Mouse (Mus musculus) heart, embryonic 11.5 days (tissue): ENCODE measurements at regions not wholly inside any gene's neighbourhood (a gene's known extent, or its start where the extent isn't known, plus 50 kb on each side); places are given as distances from the start of the nearest gene placed in this dataset.

Experiments
- ATAC-seq: fragments of 200-750 bp; cut with Nextera tagmentation; replicated peaks from 2 replicates; pipeline ENCODE4 v1.8.0; 2017; ENCODE audit warnings: moderate library complexity; ENCODE audit not compliant: insufficient number of reproducible peaks, low FRiP score, low TSS enrichment
- H3K27ac ChIP-seq: fragments of 300-500 bp; sonication (generic); 2 replicates; pipeline ENCODE4 v1.5.1; 2014; ENCODE audit warnings: mild to moderate bottlenecking, low read depth, low read length
- H3K27me3 ChIP-seq: fragments of 300-500 bp; sonication (generic); 2 replicates; pipeline ENCODE4 v1.6.1; 2014; ENCODE audit warnings: mild to moderate bottlenecking, low read length, mixed read lengths; ENCODE audit not compliant: control insufficient read depth, insufficient read depth
- H3K36me3 ChIP-seq: fragments of 300-500 bp; sonication (generic); 2 replicates; pipeline ENCODE4 v1.6.1; 2014; ENCODE audit warnings: mild to moderate bottlenecking, low read length, moderate library complexity, mixed read lengths; ENCODE audit not compliant: control insufficient read depth, insufficient read depth
- H3K4me1 ChIP-seq: fragments of 300-500 bp; sonication (generic); 2 replicates; pipeline ENCODE4 v1.6.1; 2014; ENCODE audit warnings: low read length; ENCODE audit not compliant: control insufficient read depth, insufficient read depth
- H3K4me2 ChIP-seq: fragments of 300-500 bp; sonication (generic); 2 replicates; pipeline ENCODE4 v1.6.1; 2014; ENCODE audit warnings: mild to moderate bottlenecking, moderate library complexity
- H3K4me3 ChIP-seq: fragments of 300-500 bp; sonication (generic); 2 replicates; pipeline ENCODE4 v1.5.1; 2014; ENCODE audit warnings: low read depth, low read length
- H3K9ac ChIP-seq: fragments of 300-500 bp; sonication (generic); 2 replicates; pipeline ENCODE4 v1.6.1; 2014; ENCODE audit warnings: mild to moderate bottlenecking, low read depth, low read length, moderate library complexity
- H3K9me3 ChIP-seq: fragments of 300-500 bp; sonication (generic); replicated peaks from 2 replicates; pipeline ENCODE4 v1.6.1; 2016; ENCODE audit warnings: low read length; ENCODE audit not compliant: control insufficient read depth
- WGBS: fragments of 180-500 bp; shearing (Covaris S2); extraction: QIAGEN DNeasy Blood & Tissue Kit; methylation state at CpG from one replicate; pipeline ENCODE4 v1.1.7; 2014; ENCODE audit not compliant: insufficient replicate concordance; 5-methylcytosine and 5-hydroxymethylcytosine counted together

GRCm38 (mm10) chr2:79112076-79112475 is 143.2 kb upstream of the Itga4 start:
- Histone ChIP-seq H3K4me3 (no peak overlapping the region), H3K9me3 (no peaks in the 10 kb centered on the region), H3K4me1 (no peaks in the 10 kb centered on the region), H3K27me3 (no peaks in the 10 kb centered on the region), H3K9ac (no peak overlapping the region), H3K36me3 (no peaks in the 10 kb centered on the region), H3K27ac (no peak overlapping the region), H3K4me2 (no peak overlapping the region)
- ATAC-seq = no peak
- WGBS = 77% methylated on average over 1 of the region's 1 CpGs

- H3K9ac ChIP-seq = no peak overlapping the region
- no peak overlapping the region for H3K27ac ChIP-seq
- no peaks in the 10 kb centered on the region for H3K27me3 ChIP-seq
- H3K4me3 ChIP-seq = no peak overlapping the region
- no peaks in the 10 kb centered on the region for H3K9me3 ChIP-seq
- H3K36me3 ChIP-seq = no peaks in the 10 kb centered on the region
- H3K4me2 ChIP-seq = no peak overlapping the region
- H3K4me1 ChIP-seq = no peaks in the 10 kb centered on the region
- ATAC-seq = no peak
- 83% methylated on average over 6 of the region's 6 CpGs for WGBS
Measured at GRCm38 (mm10) chr2:79120610-79121345, 134.4 kb upstream of the Itga4 start.

- Histone ChIP-seq H3K9ac (no peak overlapping the region), H3K27ac (no peak overlapping the region), H3K4me1 (no peaks in the 10 kb centered on the region), H3K9me3 (no peaks in the 10 kb centered on the region), H3K4me3 (no peak overlapping the region), H3K4me2 (no peak overlapping the region), H3K36me3 (no peaks in the 10 kb centered on the region), H3K27me3 (no peaks in the 10 kb centered on the region)
- ATAC-seq = no peak
Measured at GRCm38 (mm10) chr2:79122530-79122929, 132.7 kb upstream of the Itga4 start.

- Histone ChIP-seq H3K9me3 (no peaks in the 10 kb centered on the region), H3K27me3 (no peaks in the 10 kb centered on the region), H3K27ac (no peak overlapping the region), H3K4me3 (no peak overlapping the region), H3K4me2 (no peak overlapping the region), H3K4me1 (no peaks in the 10 kb centered on the region), H3K36me3 (no peaks in the 10 kb centered on the region), H3K9ac (no peak overlapping the region)
- WGBS = 81% methylated on average over 4 of the region's 5 CpGs
- no peak for ATAC-seq
Measured at GRCm38 (mm10) chr2:79124272-79124976, 130.8 kb upstream of the Itga4 start.

- Histone ChIP-seq H3K9ac (no peak overlapping the region), H3K9me3 (no peaks in the 10 kb centered on the region), H3K4me3 (no peak overlapping the region), H3K4me1 (no peaks in the 10 kb centered on the region), H3K27me3 (no peaks in the 10 kb centered on the region), H3K4me2 (no peak overlapping the region), H3K27ac (no peak overlapping the region), H3K36me3 (no peaks in the 10 kb centered on the region)
- 29% methylated on average over 6 of the region's 6 CpGs for WGBS
- ATAC-seq = no peak
Measured at GRCm38 (mm10) chr2:79126170-79126879, 128.9 kb upstream of the Itga4 start.

GRCm38 (mm10) chr2:79126996-79127741 is 128.1 kb upstream of the Itga4 start:
- Histone ChIP-seq H3K9ac (no peak overlapping the region), H3K27me3 (no peaks in the 10 kb centered on the region), H3K4me3 (no peak overlapping the region), H3K27ac (no peak overlapping the region), H3K9me3 (no peaks in the 10 kb centered on the region), H3K36me3 (no peaks in the 10 kb centered on the region), H3K4me2 (no peak overlapping the region), H3K4me1 (no peaks in the 10 kb centered on the region)
- 76% methylated on average over 6 of the region's 6 CpGs for WGBS
- ATAC-seq = no peak

GRCm38 (mm10) chr2:79127822-79128221 is 127.4 kb upstream of the Itga4 start:
- Histone ChIP-seq H3K9ac (no peak overlapping the region), H3K27me3 (no peaks in the 10 kb centered on the region), H3K4me3 (no peak overlapping the region), H3K36me3 (no peaks in the 10 kb centered on the region), H3K4me2 (no peak overlapping the region), H3K4me1 (no peaks in the 10 kb centered on the region), H3K9me3 (no peaks in the 10 kb centered on the region), H3K27ac (no peak overlapping the region)
- 83% methylated on average over 1 of the region's 1 CpGs for WGBS
- no peak for ATAC-seq

GRCm38 (mm10) chr2:79130660-79131059 is 124.6 kb upstream of the Itga4 start:
- H3K9me3 ChIP-seq = no peaks in the 10 kb centered on the region
- no peak overlapping the region for H3K4me2 ChIP-seq
- 82% methylated on average over 7 of the region's 7 CpGs for WGBS
- no peak overlapping the region for H3K27ac ChIP-seq
- no peak overlapping the region for H3K9ac ChIP-seq
- no peaks in the 10 kb centered on the region for H3K4me1 ChIP-seq
- no peaks in the 10 kb centered on the region for H3K27me3 ChIP-seq
- no peak overlapping the region for H3K4me3 ChIP-seq
- no peaks in the 10 kb centered on the region for H3K36me3 ChIP-seq
- ATAC-seq = no peak
